Mouse (Mus musculus) myocyte (in vitro differentiated cells): Measurements from ENCODE around the gene 1700086D15Rik.

Experiments used
- MAX ChIP-seq: IDR thresholded peaks from one replicate; pipeline ENCODE4 v1.6.1; 2011; ENCODE audit warnings: low read depth, mild to moderate bottlenecking, control low read depth
- POLR2A ChIP-seq: IDR thresholded peaks from one replicate; pipeline ENCODE4 v1.6.1; 2011; ENCODE audit warnings: low read depth, mild to moderate bottlenecking, control low read depth, moderate library complexity; ENCODE audit not compliant: insufficient read length
- POLR2AphosphoS2 ChIP-seq: IDR thresholded peaks from one replicate; pipeline ENCODE4 v1.6.1; 2011; ENCODE audit warnings: low read depth, control low read depth; ENCODE audit not compliant: insufficient read length

GRCm38 (mm10) chr11:65202236-65202635, 42.5 kb upstream of the 1700086D15Rik start:
- TF ChIP-seq POLR2A (no peak), MAX (no peak), POLR2AphosphoS2 (no peak)
